9 mouse cellular contexts compared by ENCODE assay signal in genomic region chr5:148697631-148698368, GRCm38 (mm10).
DNase-seq lines count a peak whose midpoint lies in the region; TF ChIP-seq lines count a peak whose summit lies in the region.
"Had no signal": no experiment of that assay in that cellular context is flagged by ENCODE, and none has a peak within 500 bp of the region (broad histone marks: within the 10 kb centered on the region; RNA-seq: fewer than 3 reads in every experiment).

No protein-coding gene starts in this region.

- peak; percentile 53 for DNase-seq in gastrocnemius, adult 2 months
- no peak for DNase-seq in gastrocnemius, postnatal 25 days
- DNase-seq in layer of hippocampus, adult 11-12 months (ENCODE audit: low spot score), result peak; percentile 10
- no peak for DNase-seq in layer of hippocampus, adult 18-20 months (ENCODE audit: low spot score in 2 of 2)
- peak; percentile 41 for DNase-seq in urinary bladder, postnatal 14 days (ENCODE audit: low spot score)
- DNase-seq in urinary bladder, adult 2 months (ENCODE audit: low spot score), result no peak
- DNase-seq in spleen, adult 18-20 months, result no peak
- no peak for DNase-seq in spleen, postnatal 10 days (ENCODE audit: low spot score in 2 of 2)
- DNase-seq: retina, postnatal 1 day had no signal

- H3K4me3 ChIP-seq in gastrocnemius, adult 2 months, result peak overlapping the region; percentile 1

- intact Hi-C loops in gastrocnemius, adult 2 months (cut with DNase I), result no loop called here

- peak overlapping the region; percentile 72 for H3K27ac ChIP-seq in gastrocnemius, adult 2 months

- TF ChIP-seq CTCF in gastrocnemius, adult 2 months (IDR thresholded peaks at IDR 0.05), result no peak

Comparison
In these comparisons a context has a peak if more than half of its experiments do, and no peak if none do; other contexts are left out.
1. DNase-seq: peak in gastrocnemius, adult 2 months (single experiment), layer of hippocampus, adult 11-12 months (single experiment) and urinary bladder, postnatal 14 days (single experiment); none in gastrocnemius, postnatal 25 days (single experiment), layer of hippocampus, adult 18-20 months (0 of 2), urinary bladder, adult 2 months (single experiment), spleen, adult 18-20 months (0 of 2) and spleen, postnatal 10 days (0 of 2).